Mouse (Mus musculus) cerebellum, adult 2 months (tissue): ENCODE measurements at regions not wholly inside any gene's neighbourhood (a gene's known extent, or its start where the extent isn't known, plus 50 kb on each side); places are given as distances from the start of the nearest gene placed in this dataset.

Experiments
- DNase-seq, 2 experiments: peaks; one replicate each; pipeline ENCODE4 v3.0.0; 2021
- H3K27ac ChIP-seq: fragments of 200-500 bp; 2 replicates; pipeline ENCODE4 v1.5.1; 2012; ENCODE audit warnings: low read length, control low read depth, inconsistent platforms; ENCODE audit not compliant: insufficient read depth
- H3K27me3 ChIP-seq: fragments of 200-500 bp; 2 replicates; pipeline ENCODE4 v1.6.1; 2012; ENCODE audit warnings: inconsistent platforms, mild to moderate bottlenecking, low read length, moderate library complexity; ENCODE audit not compliant: control insufficient read depth, insufficient read depth
- H3K4me1 ChIP-seq: fragments of 200-500 bp; 2 replicates; pipeline ENCODE4 v1.6.1; 2011; ENCODE audit warnings: low read length; ENCODE audit not compliant: control insufficient read depth, insufficient read depth
- H3K4me3 ChIP-seq: fragments of 200-500 bp; replicated peaks from 2 replicates; pipeline ENCODE3; 2011; ENCODE audit warnings: mild to moderate bottlenecking, low read depth, low read length, control low read depth; ENCODE audit not compliant: insufficient read depth
- CTCF ChIP-seq: fragments of 200-500 bp; IDR thresholded peaks from 2 replicates; pipeline ENCODE4 v1.5.1; 2011; ENCODE audit warnings: low read depth, mild to moderate bottlenecking, control low read depth, low read length, moderate library complexity, borderline replicate concordance; ENCODE audit not compliant: insufficient read depth
- POLR2A ChIP-seq: fragments of 200-500 bp; IDR thresholded peaks from 2 replicates; pipeline ENCODE4 v1.6.1; 2011; ENCODE audit warnings: low read length, control low read depth, borderline replicate concordance; ENCODE audit not compliant: insufficient read depth
- WGBS: fragments of 180-500 bp; shearing (Covaris S2); methylation state at CpG from one replicate; pipeline ENCODE4 v1.1.7; 2018; 5-methylcytosine and 5-hydroxymethylcytosine counted together

DNA sequence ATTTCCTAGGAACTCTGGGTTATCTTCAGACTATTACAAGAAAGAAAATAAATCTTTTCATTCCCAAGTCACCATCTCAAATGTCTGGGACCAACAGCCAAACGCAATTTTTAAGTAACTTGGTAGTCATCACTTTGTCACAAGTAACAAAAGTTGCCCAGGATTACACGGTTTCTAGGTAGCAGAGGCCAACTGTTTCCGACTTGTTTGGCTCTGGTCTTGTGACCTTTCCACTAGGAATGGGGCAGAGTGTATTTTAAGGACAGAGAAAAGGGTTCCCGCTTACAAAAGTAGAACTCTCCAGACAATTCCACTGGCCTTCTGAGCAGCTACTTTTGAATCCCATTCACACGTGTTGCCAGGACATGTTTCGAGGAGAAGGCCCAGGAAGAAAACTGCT, 129.1 kb downstream of the Dhx15 start:
- H3K27ac ChIP-seq, result no peak overlapping the region
- H3K4me3 ChIP-seq, result no peak overlapping the region
- 86% methylated on average over 6 of the region's 6 CpGs for WGBS
- H3K27me3 ChIP-seq, result no peaks in the 10 kb centered on the region
- no peak for DNase-seq
- H3K4me1 ChIP-seq, result peaks cover 6% of the 10 kb centered on the region
- TF ChIP-seq POLR2A (no peak), CTCF (no peak)

DNA sequence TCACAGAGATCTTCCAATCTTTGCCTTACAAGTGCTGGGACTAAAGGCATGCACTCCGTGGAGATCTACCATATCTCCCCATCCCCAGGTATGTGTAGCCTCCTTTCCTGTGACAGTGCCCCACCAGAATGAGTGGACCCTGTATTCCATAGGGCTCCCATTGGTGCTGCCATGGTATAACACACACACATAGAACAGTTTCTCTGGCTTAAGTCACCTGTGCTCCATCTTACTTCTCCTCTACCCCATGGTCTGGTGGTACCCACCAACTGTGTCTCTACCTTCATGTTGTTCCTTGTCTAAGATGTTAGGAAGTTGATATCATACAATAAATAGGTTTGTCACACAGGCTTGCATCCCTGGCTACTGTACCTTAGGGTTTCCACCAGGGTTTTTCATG, 133.1 kb downstream of the Dhx15 start:
- TF ChIP-seq POLR2A, result no peak
- no peak for TF ChIP-seq CTCF
- no peak for DNase-seq
- Histone ChIP-seq H3K27ac (no peak overlapping the region), H3K27me3 (no peaks in the 10 kb centered on the region), H3K4me1 (peaks cover 3% of the 10 kb centered on the region; the same call in 1 of the 2 replicates), H3K4me3 (no peak overlapping the region)
- 90% methylated on average over 1 of the region's 1 CpGs for WGBS

- no peak for TF ChIP-seq POLR2A
- WGBS, result 70% methylated on average over 4 of the region's 4 CpGs
- H3K27ac ChIP-seq, result no peak overlapping the region
- peaks cover 3% of the 10 kb centered on the region for H3K4me1 ChIP-seq
- DNase-seq, result no peak
- no peaks in the 10 kb centered on the region for H3K27me3 ChIP-seq
- H3K4me3 ChIP-seq, result no peak overlapping the region
Observed at GRCm38 (mm10) chr5:52052072-52052465, 138.2 kb downstream of the Dhx15 start.

DNA sequence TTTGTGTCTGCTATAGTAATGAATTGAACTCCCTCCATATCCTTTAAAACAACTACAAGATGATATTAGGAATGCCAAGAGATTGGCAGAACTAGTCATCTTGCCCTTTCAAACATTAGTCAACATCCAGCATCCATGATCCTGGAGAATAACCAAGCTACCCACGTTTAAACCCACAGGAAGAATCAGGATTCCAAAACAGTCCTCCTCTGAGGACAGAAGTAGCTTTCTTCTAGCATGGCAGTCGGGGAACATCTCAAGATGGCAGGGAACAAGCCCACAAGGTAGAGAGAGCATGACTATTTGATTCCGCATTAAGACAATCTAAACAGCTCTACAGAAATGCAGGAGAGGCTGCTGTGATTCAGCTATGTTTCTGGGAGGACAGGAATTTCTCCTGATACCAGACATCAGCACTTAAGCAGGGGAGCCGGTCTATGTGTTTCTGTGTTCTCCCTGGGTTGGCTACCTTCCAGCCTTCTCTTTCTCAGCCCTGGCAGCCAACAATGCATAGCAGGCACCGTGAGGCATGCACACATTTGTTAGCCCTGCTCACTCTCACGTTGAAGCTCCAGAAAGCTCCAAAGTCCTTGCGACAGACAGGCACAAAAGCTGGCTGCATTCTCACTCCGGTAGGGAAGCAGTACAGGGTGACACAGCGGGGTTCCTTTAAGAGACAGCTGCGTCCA, 138.8 kb downstream of the Dhx15 start:
- peak; percentile 33 to 62 for DNase-seq
- Histone ChIP-seq H3K4me3 (no peak overlapping the region), H3K27me3 (no peaks in the 10 kb centered on the region), H3K27ac (no peak overlapping the region), H3K4me1 (peaks cover 3% of the 10 kb centered on the region)
- TF ChIP-seq POLR2A, result no peak
- no peak for TF ChIP-seq CTCF
- 24% methylated on average over 10 of the region's 10 CpGs for WGBS

DNA sequence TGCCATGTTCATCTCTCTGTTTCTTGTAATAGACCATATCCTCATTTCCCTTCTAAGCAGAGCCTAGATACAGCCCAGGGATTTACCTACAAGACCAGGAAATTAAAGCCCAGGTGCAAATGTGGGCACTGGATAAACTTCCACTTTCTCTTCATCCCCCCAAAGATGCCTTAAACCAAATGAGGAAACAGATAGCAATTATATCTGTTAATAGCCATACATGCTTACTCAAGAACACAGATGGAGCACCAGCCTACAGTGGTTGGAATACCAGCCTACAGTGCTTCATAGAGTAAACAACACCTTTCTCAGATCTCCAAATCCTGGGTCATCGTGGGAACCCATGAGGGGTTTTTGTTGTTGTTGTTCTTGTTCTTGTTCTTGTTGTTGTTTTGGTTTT, 141.5 kb downstream of the Dhx15 start:
- TF ChIP-seq CTCF (no peak), POLR2A (no peak)
- Histone ChIP-seq H3K27me3 (no peaks in the 10 kb centered on the region), H3K4me1 (peaks cover 3% of the 10 kb centered on the region), H3K27ac (no peak overlapping the region), H3K4me3 (no peak overlapping the region)
- 95% methylated on average over 1 of the region's 1 CpGs for WGBS
- no peak for DNase-seq

GRCm38 (mm10) chr5:52046704-52047103, 143.6 kb downstream of the Dhx15 start:
- H3K4me3 ChIP-seq, result no peak overlapping the region
- 82% methylated on average over 3 of the region's 3 CpGs for WGBS
- peaks cover 2% of the 10 kb centered on the region for H3K4me1 ChIP-seq
- no peaks in the 10 kb centered on the region for H3K27me3 ChIP-seq
- TF ChIP-seq CTCF (no peak), POLR2A (no peak)
- H3K27ac ChIP-seq, result no peak overlapping the region
- DNase-seq, result no peak

GRCm38 (mm10) chr5:52044101-52044500, 146.2 kb downstream of the Dhx15 start:
- 88% methylated on average over 3 of the region's 3 CpGs for WGBS
- Histone ChIP-seq H3K27ac (no peak overlapping the region), H3K4me1 (0 out of 2 replicates have a peak, but pooled peaks cover 2% of the 10 kb centered on the region), H3K4me3 (no peak overlapping the region), H3K27me3 (no peaks in the 10 kb centered on the region)
- DNase-seq, result no peak
- TF ChIP-seq POLR2A (no peak), CTCF (no peak)

GRCm38 (mm10) chr5:52041447-52041846, 148.9 kb downstream of the Dhx15 start:
- Histone ChIP-seq H3K27me3 (no peaks in the 10 kb centered on the region), H3K4me3 (no peak overlapping the region), H3K27ac (no peak overlapping the region), H3K4me1 (0 out of 2 replicates have a peak, but pooled peaks cover 2% of the 10 kb centered on the region)
- DNase-seq, result no peak
- WGBS, result 98% methylated on average over 3 of the region's 3 CpGs
- TF ChIP-seq POLR2A, result no peak
- no peak for TF ChIP-seq CTCF
